Mouse (Mus musculus) kidney, embryonic 14.5 days (tissue): ENCODE measurements around the gene Cmtm6. TPM values are rescaled to one million over a fixed set of nuclear protein-coding genes. Genes with fewer than 3 reads are reported as not detected.

Experiments used
- ATAC-seq: fragments of 200-750 bp; cut with Nextera tagmentation; 2 replicates; pipeline ENCODE4 v1.8.0; 2017; ENCODE audit warnings: moderate number of reproducible peaks, mild to moderate bottlenecking, moderate TSS enrichment, moderate library complexity; ENCODE audit not compliant: low FRiP score, low TSS enrichment
- H3K27ac ChIP-seq: fragments of 300-500 bp; sonication (generic); 2 replicates; pipeline ENCODE4 v1.5.1; 2014; ENCODE audit warnings: low read depth, mild to moderate bottlenecking, low read length, moderate library complexity, mixed read lengths
- H3K27me3 ChIP-seq: fragments of 300-500 bp; sonication (generic); 2 replicates; pipeline ENCODE4 v1.6.1; 2014; ENCODE audit warnings: mild to moderate bottlenecking, low read length; ENCODE audit not compliant: control insufficient read depth, insufficient read depth
- H3K36me3 ChIP-seq: fragments of 300-500 bp; sonication (generic); 2 replicates; pipeline ENCODE4 v1.6.1; 2014; ENCODE audit warnings: low read length, mixed read lengths; ENCODE audit not compliant: control insufficient read depth, insufficient read depth
- H3K4me1 ChIP-seq: fragments of 300-500 bp; sonication (generic); 2 replicates; pipeline ENCODE4 v1.6.1; 2014; ENCODE audit warnings: low read length, mixed read lengths; ENCODE audit not compliant: control insufficient read depth, insufficient read depth
- H3K4me2 ChIP-seq: fragments of 300-500 bp; sonication (generic); replicated peaks from 2 replicates; pipeline ENCODE4 v1.6.1; 2014; ENCODE audit warnings: low read depth, mild to moderate bottlenecking, low read length
- H3K4me3 ChIP-seq: fragments of 300-500 bp; sonication (generic); 2 replicates; pipeline ENCODE4 v1.5.1; 2014; ENCODE audit warnings: mild to moderate bottlenecking, low read length
- H3K9ac ChIP-seq: fragments of 300-500 bp; sonication (generic); 2 replicates; pipeline ENCODE4 v1.6.1; 2014; ENCODE audit warnings: low read depth, mild to moderate bottlenecking, low read length, moderate library complexity
- H3K9me3 ChIP-seq: fragments of 300-500 bp; sonication (generic); 2 replicates; pipeline ENCODE4 v1.6.1; 2016; ENCODE audit warnings: low read length; ENCODE audit not compliant: control insufficient read depth
- WGBS: fragments of 180-500 bp; shearing (Covaris S2); extraction: QIAGEN DNeasy Blood & Tissue Kit; methylation state at CpG from one replicate; pipeline ENCODE4 v1.1.7; 2014; 5-methylcytosine and 5-hydroxymethylcytosine counted together
- polyA plus RNA-seq: library from polyadenylated mRNA; unstranded; fragments of >200 nt; fragmentation: Nextera tagmentation; extraction: Ambion mirVana; gene quantifications from 2 replicates; pipeline ENCODE4 v1.2.1, GENCODE M21; 2014

Cmtm6 gene
- polyA plus RNA-seq, result 25.0 and 53.0 TPM in 2 replicates

GRCm38 (mm10) chr9:114731011-114731755, at the start of gene Cmtm6:
TSS of gene Cmtm6 (plus strand) at chr9:114731116.
- Histone ChIP-seq H3K4me1 (peaks cover 9% of the 10 kb centered on the region), H3K4me2 (peak within 1 kb of the TSS; percentile 64), H3K27ac (peak within 1 kb of the TSS; percentile 87), H3K27me3 (no peaks in the 10 kb centered on the region), H3K9me3 (no peaks in the 10 kb centered on the region), H3K36me3 (no peaks in the 10 kb centered on the region), H3K4me3 (peak within 1 kb of the TSS; percentile 71), H3K9ac (peak within 1 kb of the TSS; percentile 75)
- ATAC-seq, result peak; percentile 94
- WGBS, result under 1% methylated on average over 53 of the region's 53 CpGs

- WGBS, result 85% methylated on average over 4 of the region's 4 CpGs
- Histone ChIP-seq H3K36me3 (no peaks in the 10 kb centered on the region), H3K4me2 (no peak overlapping the region), H3K4me3 (no peak overlapping the region), H3K27me3 (no peaks in the 10 kb centered on the region), H3K27ac (no peak overlapping the region), H3K9me3 (no peaks in the 10 kb centered on the region), H3K4me1 (no peaks in the 10 kb centered on the region), H3K9ac (no peak overlapping the region)
- no peak for ATAC-seq
Measured at GRCm38 (mm10) chr9:114682193-114682592, 48.7 kb upstream of the Cmtm6 start.

DNA sequence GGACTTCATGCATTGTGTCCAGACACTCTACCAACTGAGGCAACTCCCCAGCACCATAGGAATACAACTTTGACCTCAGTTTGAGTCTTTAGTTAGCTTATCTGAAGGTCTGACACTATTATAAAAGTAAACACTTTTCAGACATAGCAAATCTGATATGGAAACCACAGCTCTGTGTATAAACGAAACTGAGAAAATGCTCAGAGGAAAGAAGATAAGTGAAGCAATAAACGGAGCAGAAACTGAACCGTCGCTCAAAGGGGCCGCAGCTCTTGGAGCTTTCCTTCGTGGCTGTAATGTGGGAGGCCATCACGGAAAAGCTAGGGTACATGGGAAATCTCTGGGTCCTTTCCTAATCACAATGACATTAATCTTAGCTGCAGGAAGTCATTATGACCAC, 44.7 kb upstream of the Cmtm6 start:
- Histone ChIP-seq H3K9ac (no peak overlapping the region), H3K27me3 (no peaks in the 10 kb centered on the region), H3K27ac (no peak overlapping the region), H3K4me2 (no peak overlapping the region), H3K9me3 (no peaks in the 10 kb centered on the region), H3K36me3 (no peaks in the 10 kb centered on the region), H3K4me3 (no peak overlapping the region), H3K4me1 (0 out of 2 replicates have a peak, but pooled peaks cover 3% of the 10 kb centered on the region)
- no peak for ATAC-seq
- 87% methylated on average over 7 of the region's 7 CpGs for WGBS

DNA sequence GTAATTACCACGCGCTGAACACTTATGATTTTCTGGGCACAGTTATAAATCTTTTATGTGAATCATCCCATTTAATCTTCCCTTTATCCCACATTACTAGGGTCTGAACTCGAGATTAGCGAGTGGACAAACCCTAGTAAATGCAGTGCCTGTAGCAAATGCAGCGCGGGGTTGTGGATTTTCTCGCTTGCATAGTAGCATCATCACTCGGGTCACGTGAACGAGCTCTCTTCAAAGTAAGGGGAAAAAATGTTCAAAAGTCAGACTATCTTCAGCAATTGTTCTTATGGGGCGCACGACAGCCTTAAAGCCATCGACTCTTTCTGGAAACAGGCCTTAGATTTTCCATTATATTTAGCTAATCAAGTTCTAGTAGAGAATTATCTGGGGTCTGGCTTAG, 43.3 kb upstream of the Cmtm6 start:
- H3K9me3 ChIP-seq, result no peaks in the 10 kb centered on the region
- peak overlapping the region; percentile 73 for H3K4me2 ChIP-seq
- 0 out of 2 replicates have a peak, but pooled peaks cover 3% of the 10 kb centered on the region for H3K4me1 ChIP-seq
- WGBS, result 82% methylated on average over 13 of the region's 13 CpGs
- H3K9ac ChIP-seq, result peak overlapping the region; percentile 91
- H3K27me3 ChIP-seq, result no peaks in the 10 kb centered on the region
- H3K36me3 ChIP-seq, result peaks cover 6% of the 10 kb centered on the region; the same call in 1 of the 2 replicates
- no peak overlapping the region for H3K27ac ChIP-seq
- no peak for ATAC-seq
- H3K4me3 ChIP-seq, result peak overlapping the region; percentile 84

- peak; percentile 97 for ATAC-seq
- Histone ChIP-seq H3K27me3 (no peaks in the 10 kb centered on the region), H3K4me1 (0 out of 2 replicates have a peak, but pooled peaks cover 3% of the 10 kb centered on the region), H3K9ac (peak within 1 kb of the TSS; percentile 91), H3K27ac (peak within 1 kb of the TSS; percentile 78), H3K36me3 (peaks cover 10% of the 10 kb centered on the region; the same call in 1 of the 2 replicates), H3K4me3 (peak within 1 kb of the TSS; percentile 84), H3K4me2 (peak within 1 kb of the TSS; percentile 88), H3K9me3 (no peaks in the 10 kb centered on the region)
- 1% methylated on average over 52 of the region's 57 CpGs for WGBS
Measured at GRCm38 (mm10) chr9:114688252-114688952, 42.5 kb upstream of the Cmtm6 start, which contains the start of gene Dync1li1. TSS of gene Dync1li1 (plus strand) at chr9:114688790.

GRCm38 (mm10) chr9:114688953-114689407, 41.9 kb upstream of the Cmtm6 start:
- Histone ChIP-seq H3K9ac (peak overlapping the region; percentile 91), H3K4me2 (peak overlapping the region; percentile 88), H3K27me3 (no peaks in the 10 kb centered on the region), H3K9me3 (no peaks in the 10 kb centered on the region), H3K4me3 (peak overlapping the region; percentile 84), H3K4me1 (0 out of 2 replicates have a peak, but pooled peaks cover 3% of the 10 kb centered on the region), H3K36me3 (peaks cover 10% of the 10 kb centered on the region; the same call in 1 of the 2 replicates), H3K27ac (peak overlapping the region; percentile 78)
- ATAC-seq, result peak; percentile 63
- under 1% methylated on average over 50 of the region's 50 CpGs for WGBS

GRCm38 (mm10) chr9:114690119-114690601, 40.8 kb upstream of the Cmtm6 start:
- Histone ChIP-seq H3K4me3 (peak overlapping the region; percentile 84), H3K27ac (no peak overlapping the region), H3K4me2 (peak overlapping the region; percentile 88), H3K4me1 (0 out of 2 replicates have a peak, but pooled peaks cover 3% of the 10 kb centered on the region), H3K36me3 (peaks cover 13% of the 10 kb centered on the region; the same call in 1 of the 2 replicates), H3K27me3 (no peaks in the 10 kb centered on the region), H3K9ac (no peak overlapping the region; the same call in 1 of the 2 replicates), H3K9me3 (no peaks in the 10 kb centered on the region)
- WGBS, result 15% methylated on average over 10 of the region's 10 CpGs
- no peak for ATAC-seq

DNA sequence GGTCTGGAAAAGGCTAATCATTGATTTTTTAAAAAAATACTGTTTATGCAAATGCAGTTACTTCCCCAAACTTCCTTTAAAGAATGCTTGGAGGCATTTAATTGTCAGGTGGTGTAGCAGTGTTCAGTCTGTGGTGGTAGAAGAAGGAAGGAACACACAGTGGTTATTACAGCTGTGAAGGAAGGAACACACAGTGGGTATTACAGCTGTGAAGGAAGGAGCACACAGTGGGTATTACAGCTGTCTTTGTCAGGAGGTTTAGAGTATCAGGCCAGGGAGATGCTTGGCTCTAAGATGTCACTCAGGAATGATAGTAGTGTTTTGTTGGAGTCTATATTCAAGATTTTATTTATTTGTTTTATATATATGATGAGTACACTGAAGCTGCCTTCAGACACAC, 39.8 kb upstream of the Cmtm6 start:
- Histone ChIP-seq H3K4me2 (no peak overlapping the region), H3K27me3 (no peaks in the 10 kb centered on the region), H3K4me1 (0 out of 2 replicates have a peak, but pooled peaks cover 3% of the 10 kb centered on the region), H3K4me3 (no peak overlapping the region), H3K36me3 (peaks cover 13% of the 10 kb centered on the region; the same call in 1 of the 2 replicates), H3K9me3 (no peaks in the 10 kb centered on the region), H3K9ac (no peak overlapping the region), H3K27ac (no peak overlapping the region)
- ATAC-seq, result no peak
